Mouse (Mus musculus) liver, postnatal 0 days (tissue): ENCODE results near the gene Osbpl11. TPM values are rescaled to one million over a fixed set of nuclear protein-coding genes. Genes with fewer than 3 reads are reported as not detected.
A peak's percentile ranks its signal among the peaks of the same experiment; 100 is the strongest.
"Not testable (repeated sequence)": the region's sequence is repeated elsewhere in the genome, so short reads cannot be mapped to it uniquely, and the experiment has no call there.

Experiments used
- ATAC-seq: fragments of 200-750 bp; cut with Nextera tagmentation; 2 replicates; pipeline ENCODE4 v1.8.0; 2017; ENCODE audit warnings: mild to moderate bottlenecking, moderate library complexity
- DNase-seq: peaks from one replicate; pipeline ENCODE4 v3.0.0-alpha.2; 2016
- H3K27ac ChIP-seq: fragments of 300-500 bp; sonication (generic); 2 replicates; pipeline ENCODE4 v1.5.1; 2014; ENCODE audit warnings: antibody characterized with exemption, moderate library complexity, mild to moderate bottlenecking, low read depth
- H3K27me3 ChIP-seq: fragments of 300-500 bp; sonication (generic); 2 replicates; pipeline ENCODE4 v1.6.1; 2014; ENCODE audit warnings: low read length, control low read depth, mixed read lengths; ENCODE audit not compliant: insufficient read depth
- H3K36me3 ChIP-seq: fragments of 300-500 bp; sonication (generic); replicated peaks from 2 replicates; pipeline ENCODE4 v1.6.1; 2014; ENCODE audit warnings: mild to moderate bottlenecking, control low read depth, low read length, moderate library complexity, mixed read lengths; ENCODE audit not compliant: insufficient read depth
- H3K4me1 ChIP-seq: fragments of 300-500 bp; sonication (generic); 2 replicates; pipeline ENCODE4 v1.6.1; 2014; ENCODE audit warnings: antibody characterized with exemption, mild to moderate bottlenecking, control low read depth; ENCODE audit not compliant: insufficient read depth
- H3K4me2 ChIP-seq: fragments of 300-500 bp; sonication (generic); 2 replicates; pipeline ENCODE4 v1.6.1; 2014; ENCODE audit warnings: low read depth, mild to moderate bottlenecking, low read length, moderate library complexity, mixed read lengths
- H3K4me3 ChIP-seq: fragments of 300-500 bp; sonication (generic); 2 replicates; pipeline ENCODE4 v1.5.1; 2014; ENCODE audit warnings: low read depth, low read length
- H3K9ac ChIP-seq: fragments of 300-500 bp; sonication (generic); replicated peaks from 2 replicates; pipeline ENCODE4 v1.6.1; 2014; ENCODE audit warnings: mild to moderate bottlenecking, moderate library complexity
- H3K9me3 ChIP-seq: fragments of 300-500 bp; sonication (generic); 2 replicates; pipeline ENCODE4 v1.6.1; 2016; ENCODE audit warnings: mild to moderate bottlenecking, control low read depth, low read length, mixed read lengths
- CTCF ChIP-seq: sonication (generic); IDR thresholded peaks from 2 replicates; pipeline ENCODE4 v1.5.1; 2016; ENCODE audit warnings: antibody characterized with exemption, low read depth
- EP300 ChIP-seq: IDR thresholded peaks from 2 replicates; pipeline ENCODE4 v1.6.1; 2016; ENCODE audit warnings: antibody characterized with exemption, low read depth, mild to moderate bottlenecking
- WGBS: fragments of 180-500 bp; shearing (Covaris S2); extraction: QIAGEN DNeasy Blood & Tissue Kit; methylation state at CpG from one replicate; pipeline ENCODE4 v1.1.7; 2014; ENCODE audit not compliant: insufficient replicate concordance; 5-methylcytosine and 5-hydroxymethylcytosine counted together
- polyA plus RNA-seq: library from polyadenylated mRNA; unstranded; fragments of >200 nt; fragmentation: Nextera tagmentation; extraction: Ambion mirVana; gene quantifications from 2 replicates; pipeline ENCODE4 v1.2.1, GENCODE M21; 2015

Osbpl11 gene
- polyA plus RNA-seq, 1 experiment from 2014 or later = 6.2 TPM

GRCm38 (mm10) chr16:33166284-33166683 is 18.6 kb upstream of the Osbpl11 start:
- WGBS = 60% methylated on average over 6 of the region's 6 CpGs
- peak; percentile 66 for DNase-seq
- H3K4me2 ChIP-seq = not testable (repeated sequence)

GRCm38 (mm10) chr16:33167537-33167936 is 17.3 kb upstream of the Osbpl11 start:
- no peak overlapping the region for H3K4me3 ChIP-seq
- no peak for DNase-seq
- no peak overlapping the region for H3K9ac ChIP-seq
- no peak for ATAC-seq
- WGBS = 43% methylated on average over 5 of the region's 5 CpGs
- H3K27ac ChIP-seq = no peak overlapping the region
- TF ChIP-seq EP300 (no peak), CTCF (peak; percentile 61)
- H3K9me3 ChIP-seq = no peaks in the 10 kb centered on the region
- no peaks in the 10 kb centered on the region for H3K36me3 ChIP-seq
- H3K4me1 ChIP-seq = peaks cover 3% of the 10 kb centered on the region; the same call in 1 of the 2 replicates
- no peaks in the 10 kb centered on the region for H3K27me3 ChIP-seq
- no peak overlapping the region for H3K4me2 ChIP-seq

More at GRCm38 (mm10) chr16:33166284-33166683, 18.6 kb upstream of the Osbpl11 start:
- not testable (repeated sequence) for H3K36me3 ChIP-seq, H3K4me1 ChIP-seq, H3K9me3 ChIP-seq, H3K4me3 ChIP-seq, H3K27ac ChIP-seq, H3K9ac ChIP-seq, H3K27me3 ChIP-seq, ATAC-seq
- peak; percentile 76 for TF ChIP-seq CTCF

GRCm38 (mm10) chr16:33169471-33170034 is 15.3 kb upstream of the Osbpl11 start:
- Histone ChIP-seq H3K27ac (peak overlapping the region; percentile 83), H3K9me3 (no peaks in the 10 kb centered on the region), H3K4me1 (peaks cover 3% of the 10 kb centered on the region; the same call in 1 of the 2 replicates), H3K9ac (peak overlapping the region; percentile 44), H3K27me3 (no peaks in the 10 kb centered on the region), H3K36me3 (no peaks in the 10 kb centered on the region), H3K4me3 (peak overlapping the region; percentile 21), H3K4me2 (peak overlapping the region; percentile 55; the same call in 1 of the 2 replicates)
- TF ChIP-seq EP300 (no peak), CTCF (no peak)
- 53% methylated on average over 8 of the region's 8 CpGs for WGBS
- ATAC-seq (peak; percentile 83), DNase-seq (peak; percentile 68)

GRCm38 (mm10) chr16:33170716-33171587 is 13.9 kb upstream of the Osbpl11 start:
- peak overlapping the region; percentile 83; the same call in 1 of the 2 replicates for H3K27ac ChIP-seq
- ATAC-seq = peak; percentile 46
- peak overlapping the region; percentile 55 for H3K4me2 ChIP-seq
- 57% methylated on average over 9 of the region's 9 CpGs for WGBS
- H3K27me3 ChIP-seq = no peaks in the 10 kb centered on the region
- DNase-seq = peak; percentile 30
- no peaks in the 10 kb centered on the region for H3K36me3 ChIP-seq
- H3K4me3 ChIP-seq = peak overlapping the region; percentile 9; the same call in 1 of the 2 replicates
- H3K4me1 ChIP-seq = peaks cover 3% of the 10 kb centered on the region; the same call in 1 of the 2 replicates
- no peaks in the 10 kb centered on the region for H3K9me3 ChIP-seq
- no peak overlapping the region for H3K9ac ChIP-seq
- TF ChIP-seq CTCF (no peak), EP300 (no peak)

GRCm38 (mm10) chr16:33171800-33172199 is 13.1 kb upstream of the Osbpl11 start:
- DNase-seq = no peak
- H3K9me3 ChIP-seq = no peaks in the 10 kb centered on the region
- H3K9ac ChIP-seq = no peak overlapping the region
- WGBS = 75% methylated on average over 6 of the region's 6 CpGs
- no peaks in the 10 kb centered on the region for H3K27me3 ChIP-seq
- H3K4me3 ChIP-seq = no peak overlapping the region
- H3K27ac ChIP-seq = no peak overlapping the region
- H3K4me1 ChIP-seq = peaks cover 3% of the 10 kb centered on the region; the same call in 1 of the 2 replicates
- no peaks in the 10 kb centered on the region for H3K36me3 ChIP-seq
- no peak for ATAC-seq
- no peak for TF ChIP-seq EP300
- no peak for TF ChIP-seq CTCF
- H3K4me2 ChIP-seq = no peak overlapping the region

GRCm38 (mm10) chr16:33173151-33173550 is 11.7 kb upstream of the Osbpl11 start:
- Histone ChIP-seq H3K4me1 (peaks cover 4% of the 10 kb centered on the region; the same call in 1 of the 2 replicates), H3K36me3 (no peaks in the 10 kb centered on the region), H3K9ac (no peak overlapping the region), H3K27ac (no peak overlapping the region), H3K4me2 (no peak overlapping the region), H3K9me3 (no peaks in the 10 kb centered on the region), H3K27me3 (no peaks in the 10 kb centered on the region), H3K4me3 (no peak overlapping the region)
- no peak for ATAC-seq
- no peak for DNase-seq
- TF ChIP-seq CTCF = no peak
- no peak for TF ChIP-seq EP300
- WGBS = 77% methylated on average over 5 of the region's 5 CpGs
